Mouse (Mus musculus): ENCODE data around the gene Cdk5r1.

The Cdk5r1 gene

GRCm38 (mm10) chr11:80481409-80482050, 4.7 kb downstream of the Cdk5r1 start:
- DNase-seq = no peak

DNA sequence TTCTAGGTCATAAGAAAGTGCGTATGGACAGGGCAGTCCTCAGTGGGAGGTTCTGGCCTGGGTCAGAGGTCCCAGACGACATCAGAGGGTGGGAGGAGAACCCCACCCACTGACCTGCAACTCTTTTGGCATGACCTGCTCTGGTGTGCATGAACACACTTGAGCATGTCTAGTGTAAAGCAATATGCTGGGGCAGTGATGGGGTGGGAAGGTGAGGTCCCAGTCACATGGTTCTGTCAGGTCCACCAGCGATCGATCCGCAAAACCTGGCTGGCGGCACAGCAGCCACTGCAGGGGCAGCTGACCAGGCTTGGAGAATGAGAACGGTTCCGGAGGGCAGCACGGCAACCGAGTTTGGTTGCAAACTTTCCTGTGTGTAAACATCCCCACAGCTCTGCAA, 5.5 kb downstream of the Cdk5r1 start:
- DNase-seq = no peak

DNA sequence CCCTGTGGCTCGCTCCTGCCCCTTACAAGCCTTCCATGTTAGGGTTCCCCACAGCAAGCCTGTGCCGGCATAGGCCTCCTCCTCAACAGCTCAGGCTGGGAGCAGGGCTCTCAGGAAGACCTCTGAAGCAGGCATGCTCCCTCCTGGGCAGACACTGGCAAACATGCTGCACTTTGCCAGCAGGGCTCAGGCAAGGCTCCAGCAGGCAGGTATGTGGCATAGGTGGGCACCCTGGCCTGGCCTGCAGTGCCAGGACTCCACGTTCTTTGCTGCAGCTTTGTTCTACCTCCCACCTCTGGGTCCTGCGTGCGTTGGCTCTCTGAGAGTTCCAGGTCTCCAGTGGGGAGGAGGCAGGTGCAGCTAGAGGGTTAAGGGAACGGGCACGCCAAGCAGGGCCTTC, 6.1 kb downstream of the Cdk5r1 start:
- DNase-seq = no peak

DNA sequence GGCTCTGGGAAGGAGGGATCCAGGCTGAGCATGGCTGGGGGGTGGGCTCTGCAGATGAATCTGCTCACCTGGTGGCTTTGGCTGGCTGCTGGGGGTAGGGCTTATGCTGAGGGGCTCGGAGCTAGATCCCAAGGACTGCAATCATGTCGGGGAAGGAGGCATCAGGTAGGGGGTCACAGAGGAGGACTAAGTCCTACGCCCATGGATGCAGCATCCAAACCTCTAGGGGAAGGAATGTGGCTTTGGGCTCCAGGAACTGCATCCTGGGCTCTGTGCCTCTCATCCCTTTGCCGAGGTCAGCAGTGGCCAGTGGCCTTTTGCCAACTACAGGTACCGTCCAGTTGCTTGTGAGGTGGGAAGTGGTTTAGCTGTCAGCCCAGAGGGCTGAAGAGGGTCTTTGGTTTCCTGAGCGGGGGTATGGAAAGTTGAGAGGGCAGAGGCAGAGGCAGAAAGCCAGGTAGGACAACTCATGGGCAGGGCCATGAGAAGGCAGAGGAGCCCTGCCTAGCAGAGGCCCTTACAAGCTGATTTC, 6.8 kb downstream of the Cdk5r1 start:
- DNase-seq = no peak

- DNase-seq = no peak
Observed at GRCm38 (mm10) chr11:80484191-80484791, 7.5 kb downstream of the Cdk5r1 start.

DNA sequence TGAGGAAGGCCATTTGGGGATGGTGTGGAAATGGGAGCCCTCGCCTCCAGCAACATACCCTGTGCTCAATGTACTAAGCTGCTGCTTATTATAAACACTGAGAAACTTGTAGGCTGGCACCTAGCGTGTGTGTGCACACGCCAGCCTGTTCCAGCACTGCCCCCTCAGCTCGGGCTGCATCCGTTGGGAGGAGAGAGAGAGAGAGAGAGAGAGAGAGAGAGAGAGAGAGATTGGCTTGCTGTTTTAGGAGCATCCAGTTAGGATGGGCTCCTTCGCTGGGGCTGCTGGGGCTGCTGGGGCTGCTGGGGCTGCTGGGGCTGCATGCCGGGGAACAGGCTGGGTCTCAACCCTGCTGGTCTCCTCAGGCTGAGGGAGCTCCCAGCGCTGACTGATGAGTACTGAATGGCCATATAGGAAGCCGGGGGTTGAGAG, 8.3 kb downstream of the Cdk5r1 start:
- no peak for DNase-seq

DNA sequence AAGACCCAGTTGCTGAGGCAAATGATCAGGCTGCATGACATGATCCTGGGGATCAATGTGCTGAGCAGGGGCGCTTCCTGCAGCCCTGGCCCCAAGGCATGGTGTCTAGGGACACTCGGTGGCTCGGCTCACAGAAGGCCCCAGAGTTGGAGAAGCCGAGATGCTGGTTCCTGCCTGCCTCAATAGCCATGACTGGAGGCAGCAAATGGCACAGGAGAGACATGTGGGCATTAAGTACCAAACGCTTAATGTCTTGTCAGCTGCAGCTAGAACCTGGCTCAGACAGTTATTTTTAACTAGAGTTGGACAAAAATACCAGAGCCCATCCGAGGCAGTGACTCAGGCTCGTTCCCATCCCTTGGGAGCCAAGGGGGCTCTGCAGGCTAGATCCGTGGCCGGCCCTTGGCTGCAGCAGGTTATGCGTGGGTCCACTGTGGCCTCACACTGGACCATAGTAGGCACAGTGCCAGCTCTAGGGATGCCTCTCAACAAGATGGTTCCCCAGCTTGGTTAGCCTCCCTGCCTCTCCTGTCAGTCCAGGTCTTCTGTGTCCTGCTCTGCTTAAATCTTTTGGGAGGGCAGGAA, 8.9 kb downstream of the Cdk5r1 start:
- DNase-seq = no peak

DNA sequence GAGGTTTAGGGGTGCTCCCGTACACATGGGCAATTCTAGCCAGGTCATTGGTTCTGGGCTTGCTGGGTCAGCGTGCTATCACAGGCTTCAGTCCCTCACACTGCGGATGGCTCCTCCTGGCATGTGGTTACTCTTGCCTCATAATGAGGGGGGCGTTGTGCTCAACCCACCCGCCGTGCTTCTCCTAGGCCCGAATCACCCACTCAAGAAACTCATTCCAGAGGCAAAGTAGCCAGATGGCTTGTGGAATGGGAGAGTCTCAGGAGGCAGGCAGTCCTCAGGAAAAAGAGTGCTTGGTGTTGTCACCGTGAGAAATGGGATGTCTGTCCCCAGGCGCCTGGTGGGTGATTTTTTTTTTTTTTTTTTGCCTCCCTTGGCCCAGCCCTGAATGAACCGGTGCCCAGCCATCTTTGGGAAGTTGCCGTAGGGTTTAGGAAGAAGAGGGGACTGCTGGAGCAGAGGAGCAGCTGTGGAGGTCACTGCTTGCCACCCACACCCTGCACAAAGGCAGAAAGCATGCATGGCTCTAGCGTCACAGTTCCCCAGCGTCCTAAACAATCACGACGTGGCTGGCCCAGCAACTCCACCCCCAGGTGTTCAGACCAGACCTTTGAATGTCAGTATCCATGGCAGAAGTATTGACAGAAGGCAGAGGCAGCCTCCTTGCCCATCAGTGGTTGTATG, 11.2 kb downstream of the Cdk5r1 start:
- DNase-seq = no peak

- DNase-seq = no peak
Observed at GRCm38 (mm10) chr11:80489172-80489881, 12.5 kb downstream of the Cdk5r1 start.

GRCm38 (mm10) chr11:80489882-80490196, 13.0 kb downstream of the Cdk5r1 start:
- DNase-seq = no peak

- no peak for DNase-seq
Observed at GRCm38 (mm10) chr11:80490831-80491230, 14.0 kb downstream of the Cdk5r1 start.

GRCm38 (mm10) chr11:80493186-80493585, 16.4 kb downstream of the Cdk5r1 start:
- DNase-seq = no peak

DNA sequence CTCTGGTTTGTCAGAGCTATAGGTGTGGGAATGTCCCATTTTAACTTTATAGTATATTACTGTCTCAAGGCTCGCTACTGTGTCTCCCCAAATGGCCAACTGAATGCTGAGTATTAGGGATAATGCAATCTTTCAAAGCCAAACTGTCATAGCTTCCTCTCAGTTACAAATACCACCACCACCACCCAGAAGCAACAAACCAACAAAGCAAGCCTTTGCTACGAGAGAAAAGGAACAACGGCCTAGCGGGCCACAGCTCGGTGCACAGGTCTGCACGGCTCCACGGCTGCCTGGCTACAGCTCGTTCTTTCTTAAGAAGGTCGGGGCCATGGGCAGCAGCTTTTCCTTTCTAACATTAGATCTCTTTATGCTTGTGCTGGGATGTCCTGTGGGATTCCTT, 18.0 kb downstream of the Cdk5r1 start:
- no peak for DNase-seq

GRCm38 (mm10) chr11:80495972-80496371, 19.1 kb downstream of the Cdk5r1 start:
- DNase-seq = no peak

- no peak for DNase-seq
Observed at GRCm38 (mm10) chr11:80496640-80497039, 19.8 kb downstream of the Cdk5r1 start.

DNA sequence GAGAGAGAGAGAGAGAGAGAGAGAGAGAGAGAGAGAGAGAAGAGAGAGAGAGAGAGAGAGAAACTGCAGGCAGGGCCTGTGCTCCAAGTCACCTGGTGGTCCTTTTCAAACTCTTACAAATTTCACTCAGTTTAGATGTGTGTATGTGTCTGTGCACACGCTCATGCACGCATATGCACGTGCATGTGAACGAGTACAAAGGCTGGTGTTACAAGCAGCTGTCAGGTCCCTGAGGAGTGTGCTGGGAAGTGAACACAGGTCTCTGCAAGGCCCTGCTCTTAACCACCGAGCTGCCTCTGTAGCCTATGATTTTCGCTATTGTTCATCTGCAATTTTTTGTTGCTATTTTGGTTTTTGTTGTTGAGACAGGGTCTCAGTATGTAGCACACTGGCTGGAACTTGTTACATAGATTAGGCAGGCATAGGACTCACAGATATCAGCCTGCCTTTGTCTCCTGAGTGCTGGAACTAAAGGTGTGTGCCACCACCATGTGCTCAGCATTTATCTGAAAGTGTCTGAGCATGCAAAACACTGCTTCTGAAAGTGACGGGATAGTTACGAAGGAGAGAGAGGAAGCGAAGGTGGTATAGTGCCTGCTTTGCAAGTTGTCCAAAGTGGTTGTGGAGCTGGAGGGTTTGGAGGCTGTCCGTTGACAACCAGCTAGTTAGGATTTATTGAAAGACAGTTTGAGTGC, 20.5 kb downstream of the Cdk5r1 start:
- DNase-seq = no peak

- DNase-seq = no peak
Observed at GRCm38 (mm10) chr11:80498328-80499070, 21.7 kb downstream of the Cdk5r1 start.

DNA sequence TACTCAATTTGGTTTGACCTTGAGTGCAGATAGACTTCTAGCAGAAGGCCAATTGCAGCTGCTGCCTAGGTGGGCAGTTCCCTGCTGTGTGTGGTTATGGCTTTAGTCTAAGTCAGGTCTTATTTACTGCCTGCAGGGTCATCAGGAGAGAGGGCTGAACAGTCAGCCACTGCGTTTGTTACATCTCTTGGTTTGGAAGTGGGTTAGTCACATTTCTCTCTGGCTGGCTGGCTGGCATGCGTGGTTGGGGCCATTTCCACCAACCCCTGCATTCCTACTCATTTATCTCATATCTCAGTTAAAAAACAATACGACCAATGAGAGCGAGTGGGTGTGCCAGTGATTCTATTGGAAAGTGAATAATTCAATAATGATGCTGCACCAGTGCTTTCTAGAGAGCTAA, 22.7 kb downstream of the Cdk5r1 start:
- no peak for DNase-seq

GRCm38 (mm10) chr11:80503281-80503680, 26.5 kb downstream of the Cdk5r1 start:
- DNase-seq = no peak

DNA sequence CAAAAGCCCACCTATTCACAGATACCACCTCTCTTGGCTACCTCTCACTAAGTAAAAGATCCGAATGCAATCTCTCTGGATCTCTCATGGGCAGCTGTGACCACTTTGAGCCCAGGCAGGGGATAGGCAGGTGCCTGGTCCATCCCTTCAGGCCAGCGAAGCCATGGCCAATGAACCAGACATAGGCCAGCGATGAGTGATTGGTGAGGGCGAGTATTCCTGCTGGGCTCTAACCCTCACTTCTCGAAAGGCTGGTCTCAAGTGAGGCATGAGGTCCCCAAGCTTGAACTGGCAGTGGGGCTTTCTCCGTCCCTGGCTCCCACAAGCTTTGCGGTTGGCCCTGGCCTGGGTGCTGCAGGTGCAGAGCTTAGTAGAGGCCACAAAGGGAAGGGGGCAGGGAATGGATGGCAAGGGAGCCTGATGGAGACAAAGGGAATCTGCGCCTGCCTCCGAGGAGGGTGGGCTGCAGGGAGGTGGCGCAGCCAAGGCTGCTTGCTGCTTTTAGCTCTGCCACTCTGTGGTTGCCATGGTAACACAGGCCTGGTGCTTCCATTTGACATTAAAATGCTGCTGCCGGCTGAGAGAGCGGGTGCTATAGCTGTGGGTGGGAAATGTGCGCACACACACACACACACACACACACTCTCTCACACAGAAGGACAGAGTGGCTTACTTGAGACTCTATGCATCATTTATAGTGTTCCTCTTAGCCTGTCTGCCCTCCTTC, 27.1 kb downstream of the Cdk5r1 start:
- no peak for DNase-seq
